Mouse (Mus musculus): ENCODE results near the gene Kcnt2. TPM values are rescaled to one million over a fixed set of nuclear protein-coding genes. Genes with fewer than 3 reads are reported as not detected.
A peak's percentile ranks its signal among the peaks of the same experiment; 100 is the strongest.

Gene Kcnt2
- polyA plus RNA-seq, 1 experiment from 2014 or later, result 0.49 TPM

GRCm38 (mm10) chr1:140624918-140625317, 379.0 kb downstream of the Kcnt2 start:
- H3K4me3 ChIP-seq (ENCODE audit: low read depth, low read length), result no peak overlapping the region
- no peaks in the 10 kb centered on the region for H3K36me3 ChIP-seq (ENCODE audit: control insufficient read depth, insufficient read depth, low read length)
- no peak for DNase-seq (ENCODE audit: low spot score)
- H3K4me2 ChIP-seq, result no peak overlapping the region
- no peaks in the 10 kb centered on the region for H3K27me3 ChIP-seq (replicated peaks; ENCODE audit: control insufficient read depth, insufficient read depth, low read length)
- no peak overlapping the region for H3K9ac ChIP-seq (ENCODE audit: low read depth, low read length)
- no peak for ATAC-seq (replicated peaks; ENCODE audit: low FRiP score)
- H3K9me3 ChIP-seq (ENCODE audit: control insufficient read depth, low read length), result no peaks in the 10 kb centered on the region
- H3K4me1 ChIP-seq (replicated peaks; ENCODE audit: control insufficient read depth, insufficient read depth, low read length), result no peaks in the 10 kb centered on the region
- H3K27ac ChIP-seq (ENCODE audit: low read depth, low read length), result no peak overlapping the region

- Histone ChIP-seq H3K4me3 (ENCODE audit: low read depth, low read length) (no peak overlapping the region), H3K36me3 (ENCODE audit: control insufficient read depth, insufficient read depth, low read length) (no peaks in the 10 kb centered on the region), H3K27ac (ENCODE audit: low read depth, low read length) (no peak overlapping the region), H3K9ac (ENCODE audit: low read depth, low read length) (no peak overlapping the region), H3K27me3 (replicated peaks; ENCODE audit: control insufficient read depth, insufficient read depth, low read length) (no peaks in the 10 kb centered on the region), H3K4me1 (replicated peaks; ENCODE audit: control insufficient read depth, insufficient read depth, low read length) (no peaks in the 10 kb centered on the region), H3K9me3 (ENCODE audit: control insufficient read depth, low read length) (no peaks in the 10 kb centered on the region), H3K4me2 (no peak overlapping the region)
- 59% methylated on average over 3 of the region's 3 CpGs for WGBS
- no peak for DNase-seq (ENCODE audit: low spot score)
- ATAC-seq (replicated peaks; ENCODE audit: low FRiP score), result no peak
Observed at GRCm38 (mm10) chr1:140659607-140660340, 413.8 kb downstream of the Kcnt2 start.

DNA sequence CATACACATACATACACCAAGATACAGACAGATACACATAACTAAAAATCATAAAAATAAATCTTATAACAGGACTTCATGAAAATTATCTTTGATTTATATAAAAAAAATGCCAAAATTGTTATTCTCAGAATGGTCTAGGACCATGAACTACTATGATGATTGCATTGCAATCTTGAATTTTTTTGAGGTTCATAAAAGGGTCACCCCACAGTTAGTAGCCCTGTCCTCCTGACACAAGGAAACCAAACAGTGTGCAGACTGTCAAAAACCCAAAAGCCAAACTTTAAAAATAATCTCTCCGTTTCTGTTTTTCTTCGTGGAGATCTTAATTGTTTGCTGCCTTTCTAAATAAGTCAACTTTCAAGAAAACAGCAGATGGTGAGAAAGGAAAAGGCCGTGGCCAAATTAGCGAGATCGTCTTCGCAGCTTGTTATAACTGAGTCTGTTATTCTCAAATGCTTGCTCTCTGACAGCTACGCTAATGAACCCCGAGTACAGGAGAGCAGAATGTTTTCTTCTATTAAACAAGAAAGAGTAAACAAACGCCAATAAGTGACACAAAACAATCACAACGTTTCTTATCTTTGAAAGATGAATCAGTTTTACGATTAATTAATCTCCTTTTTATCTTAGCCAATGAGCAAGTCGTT, 414.9 kb downstream of the Kcnt2 start:
- Histone ChIP-seq H3K4me1 (replicated peaks; ENCODE audit: control insufficient read depth, insufficient read depth, low read length) (no peaks in the 10 kb centered on the region), H3K9ac (ENCODE audit: low read depth, low read length) (no peak overlapping the region), H3K4me2 (peak overlapping the region; percentile 15; the same call in 1 of the 2 replicates), H3K9me3 (ENCODE audit: control insufficient read depth, low read length) (no peaks in the 10 kb centered on the region), H3K27ac (ENCODE audit: low read depth, low read length) (no peak overlapping the region), H3K36me3 (ENCODE audit: control insufficient read depth, insufficient read depth, low read length) (no peaks in the 10 kb centered on the region), H3K4me3 (ENCODE audit: low read depth, low read length) (no peak overlapping the region), H3K27me3 (replicated peaks; ENCODE audit: control insufficient read depth, insufficient read depth, low read length) (no peaks in the 10 kb centered on the region)
- WGBS, result 45% methylated on average over 12 of the region's 12 CpGs
- no peak for DNase-seq (ENCODE audit: low spot score)
- no peak for ATAC-seq (replicated peaks; ENCODE audit: low FRiP score)

- Histone ChIP-seq H3K4me3 (ENCODE audit: low read depth, low read length) (no peak overlapping the region), H3K36me3 (ENCODE audit: control insufficient read depth, insufficient read depth, low read length) (no peaks in the 10 kb centered on the region), H3K27ac (ENCODE audit: low read depth, low read length) (no peak overlapping the region), H3K9me3 (ENCODE audit: control insufficient read depth, low read length) (no peaks in the 10 kb centered on the region), H3K4me1 (replicated peaks; ENCODE audit: control insufficient read depth, insufficient read depth, low read length) (no peaks in the 10 kb centered on the region), H3K9ac (ENCODE audit: low read depth, low read length) (no peak overlapping the region), H3K27me3 (replicated peaks; ENCODE audit: control insufficient read depth, insufficient read depth, low read length) (no peaks in the 10 kb centered on the region), H3K4me2 (peak overlapping the region; percentile 15; the same call in 1 of the 2 replicates)
- no peak for DNase-seq (ENCODE audit: low spot score)
- no peak for ATAC-seq (replicated peaks; ENCODE audit: low FRiP score)
- WGBS, result 33% methylated on average over 3 of the region's 3 CpGs
Observed at GRCm38 (mm10) chr1:140661404-140661787, 415.4 kb downstream of the Kcnt2 start.

Other genes starting within 250 kb of the Kcnt2 start
- 3.7 and 5.2 TPM in 2 replicates for gene Cfh, start 62.4 kb upstream of the Kcnt2 start, polyA plus RNA-seq (2014; fragmentation: Nextera tagmentation; extraction: Ambion mirVana)